Mouse (Mus musculus): ENCODE results near the gene Wdr45.

GRCm38 (mm10) chrX:7696520-7696919, 17.6 kb upstream of the Wdr45 start:
- TF ChIP-seq MAFK (IDR thresholded peaks at IDR 0.05; ENCODE audit: insufficient read depth, low read depth, low read length) (no peak), CHD2 (IDR thresholded peaks at IDR 0.05; ENCODE audit: low read depth, low read length) (no peak)

Measured in ES-E14 (cell line).